Mouse (Mus musculus) MEL (cell line): ENCODE results near the gene Myt1l. TPM values are rescaled to one million over a fixed set of nuclear protein-coding genes. Genes with fewer than 3 reads are reported as not detected.
A peak's percentile ranks its signal among the peaks of the same experiment; 100 is the strongest.

ENCODE experiments used
- DNase-seq: peaks from one replicate; pipeline ENCODE4 v3.0.0; 2011; ENCODE audit warnings: low read depth, low spot score
- H3K27ac ChIP-seq: 2 replicates; pipeline ENCODE4 v1.5.1; 2012; ENCODE audit warnings: low read depth, mild to moderate bottlenecking, control low read depth, low read length, moderate library complexity; ENCODE audit not compliant: control insufficient read depth
- H3K27me3 ChIP-seq, 2 experiments: fragments of 150-350 bp in 1 of 2; sonication (generic) in 1 of 2; 2 replicates each; pipeline ENCODE4 v1.6.1; 2012; ENCODE audit warnings: low read length in 2 of 2, mild to moderate bottlenecking in 2 of 2, improper control_type of control experiment in 1 of 2, moderate library complexity in 1 of 2; ENCODE audit not compliant: insufficient read depth in 2 of 2, control insufficient read depth in 1 of 2
- H3K36me3 ChIP-seq, 2 experiments: 2 replicates each; pipeline ENCODE4 v1.6.1; 2012 to 2014; ENCODE audit warnings: low read length in 2 of 2, improper control_type of control experiment in 1 of 2, inconsistent platforms in 1 of 2, mild to moderate bottlenecking in 1 of 2; ENCODE audit not compliant: insufficient read depth in 2 of 2, control insufficient read depth in 1 of 2
- H3K4me1 ChIP-seq, 2 experiments: fragments of 150-350 bp in 1 of 2; sonication (generic) in 1 of 2; 2 replicates each; pipeline ENCODE4 v1.6.1; 2012; ENCODE audit warnings: low read length in 2 of 2, improper control_type of control experiment in 1 of 2, mild to moderate bottlenecking in 1 of 2; ENCODE audit not compliant: insufficient read depth in 2 of 2, control insufficient read depth in 1 of 2
- H3K4me3 ChIP-seq, 2 experiments: fragments of 150-350 bp in 1 of 2; sonication (generic) in 1 of 2; 2 replicates each; pipeline ENCODE4 v1.5.1; 2012; ENCODE audit warnings: low read depth in 2 of 2, low read length in 2 of 2, mild to moderate bottlenecking in 2 of 2, moderate library complexity in 2 of 2, control low read depth in 1 of 2, improper control_type of control experiment in 1 of 2; ENCODE audit not compliant: control insufficient read depth in 1 of 2, insufficient read depth in 1 of 2
- H3K79me2 ChIP-seq: 2 replicates; pipeline ENCODE4 v1.6.1; 2012; ENCODE audit warnings: mild to moderate bottlenecking, low read length, moderate library complexity; ENCODE audit not compliant: control insufficient read depth, poor library complexity, insufficient read depth
- H3K9ac ChIP-seq: 2 replicates; pipeline ENCODE4 v1.6.1; 2012; ENCODE audit warnings: low read depth, mild to moderate bottlenecking, control low read depth, low read length, moderate library complexity; ENCODE audit not compliant: control insufficient read depth, poor library complexity, severe bottlenecking
- H3K9me3 ChIP-seq: fragments of 150-350 bp; sonication (generic); replicated peaks from 2 replicates; pipeline ENCODE4 v1.6.1; 2012; ENCODE audit warnings: mild to moderate bottlenecking, low read length, improper control_type of control experiment, moderate library complexity; ENCODE audit not compliant: insufficient read depth
- CHD2 ChIP-seq: IDR thresholded peaks from 2 replicates; pipeline ENCODE4 v1.6.1; 2011; ENCODE audit warnings: low read length, improper control_type of control experiment
- CTCF ChIP-seq, 3 experiments: IDR thresholded peaks in 2 of 3; conservative IDR thresholded peaks in 1 of 3; 2 replicates each; pipeline ENCODE4 v1.5.1; 2011 to 2012; ENCODE audit warnings: low read length in 3 of 3, low read depth in 2 of 3, mild to moderate bottlenecking in 2 of 3, improper control_type of control experiment in 1 of 3, inconsistent platforms in 1 of 3, mixed read lengths in 1 of 3, moderate library complexity in 1 of 3; ENCODE audit not compliant: control insufficient read depth in 1 of 3, insufficient read depth in 1 of 3, poor library complexity in 1 of 3, severe bottlenecking in 1 of 3
- ELF1 ChIP-seq: IDR thresholded peaks from 2 replicates; pipeline ENCODE4 v1.6.1; 2014; ENCODE audit warnings: low read depth, mild to moderate bottlenecking, inconsistent platforms, low read length, improper control_type of control experiment, moderate library complexity
- GABPA ChIP-seq: IDR thresholded peaks from 2 replicates; pipeline ENCODE4 v1.6.1; 2012; ENCODE audit warnings: low read depth, mild to moderate bottlenecking, inconsistent platforms, low read length, improper control_type of control experiment, moderate library complexity
- MAX ChIP-seq: IDR thresholded peaks from 2 replicates; pipeline ENCODE4 v1.6.1; 2011; ENCODE audit warnings: low read length, improper control_type of control experiment
- MYC ChIP-seq: IDR thresholded peaks from 2 replicates; pipeline ENCODE4 v1.6.1; 2011; ENCODE audit warnings: low read depth, mild to moderate bottlenecking, low read length, improper control_type of control experiment, moderate library complexity
- POLR2A ChIP-seq, 2 experiments: IDR thresholded peaks; 2 replicates each; pipeline ENCODE4 v1.6.1; 2011 to 2012; ENCODE audit warnings: low read length in 2 of 2, mild to moderate bottlenecking in 2 of 2, control low read depth in 1 of 2, improper control_type of control experiment in 1 of 2, low read depth in 1 of 2, moderate library complexity in 1 of 2; ENCODE audit not compliant: control insufficient read depth in 1 of 2, insufficient read depth in 1 of 2, poor library complexity in 1 of 2
- UBTF ChIP-seq: IDR thresholded peaks from 2 replicates; pipeline ENCODE4 v1.6.1; 2012; ENCODE audit warnings: low read depth, mild to moderate bottlenecking, inconsistent platforms, low read length, improper control_type of control experiment, moderate library complexity, borderline replicate concordance; ENCODE audit not compliant: insufficient read depth
- USF2 ChIP-seq, 2 experiments: IDR thresholded peaks; 2 replicates each; pipeline ENCODE4 v1.6.1; 2011 to 2012; ENCODE audit warnings: improper control_type of control experiment in 2 of 2, low read length in 2 of 2, borderline replicate concordance in 1 of 2, inconsistent platforms in 1 of 2, low read depth in 1 of 2, mild to moderate bottlenecking in 1 of 2; ENCODE audit not compliant: insufficient read depth in 1 of 2
- ZC3H11A ChIP-seq: IDR thresholded peaks from 2 replicates; pipeline ENCODE4 v1.6.1; 2012; ENCODE audit warnings: low read depth, mild to moderate bottlenecking, inconsistent platforms, low read length, improper control_type of control experiment
- polyA plus RNA-seq, 2 experiments: library from polyadenylated mRNA; stranded (reverse) in 1 of 2; unstranded in 1 of 2; fragments of >175 nt in 1 of 2; fragments of >200 nt in 1 of 2; gene quantifications; 2 replicates each; pipeline versions ENCODE4 v1.2.1 to v1.2.4; 2012; ENCODE audit warnings: low replicate concordance in 2 of 2, low read depth in 1 of 2; ENCODE audit not compliant: insufficient read length in 2 of 2, insufficient read depth in 1 of 2, missing spikeins in 1 of 2
- total RNA-seq: library from RNA; depleted of rRNA; stranded (reverse); fragments of 300-350 nt; gene quantifications from 2 replicates; pipeline ENCODE4 v1.2.3, GENCODE M21; 2012

The Myt1l gene
- total and polyA plus RNA-seq, 3 experiments = not detected

DNA sequence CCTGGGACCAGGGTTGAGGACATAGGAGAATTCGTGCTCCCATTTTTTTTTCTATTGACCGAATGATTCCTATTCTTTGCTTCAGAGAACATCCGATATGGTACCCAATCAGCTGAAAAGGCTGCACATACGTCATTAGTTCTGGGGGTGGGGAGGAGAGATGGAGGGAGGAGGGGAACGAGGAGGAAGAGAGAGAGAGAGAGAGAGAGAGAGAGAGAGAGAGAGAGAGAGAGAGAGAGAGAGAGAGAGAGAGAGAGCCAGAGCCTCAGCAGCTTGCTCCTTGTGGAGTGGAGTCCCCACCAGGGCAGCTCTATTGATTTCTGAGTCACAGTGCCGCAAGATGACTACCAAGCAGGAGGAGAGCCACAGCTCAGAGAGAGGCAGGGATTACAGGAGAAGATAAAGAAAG lies 1.9 kb upstream of the Myt1l start:
- H3K36me3 ChIP-seq = no peaks in the 10 kb centered on the region
- H3K9me3 ChIP-seq = no peaks in the 10 kb centered on the region
- H3K79me2 ChIP-seq = no peaks in the 10 kb centered on the region
- no peak overlapping the region for H3K27ac ChIP-seq
- no peaks in the 10 kb centered on the region for H3K4me1 ChIP-seq
- TF ChIP-seq CHD2 = no peak
- no peaks in the 10 kb centered on the region for H3K27me3 ChIP-seq
- H3K4me3 ChIP-seq = no peak overlapping the region
- H3K9ac ChIP-seq = no peak overlapping the region
- DNase-seq = no peak

- Histone ChIP-seq H3K4me3 (no peak overlapping the region), H3K9ac (no peak overlapping the region), H3K4me1 (no peaks in the 10 kb centered on the region), H3K79me2 (no peaks in the 10 kb centered on the region), H3K27ac (no peak overlapping the region)
- TF ChIP-seq UBTF = no peak
- TF ChIP-seq, all 39 proteins: peak for 0
- no peak for DNase-seq
- Histone ChIP-seq H3K9me3 (no peaks in the 10 kb centered on the region), H3K36me3 (no peaks in the 10 kb centered on the region), H3K27me3 (no peaks in the 10 kb centered on the region)
Measured at GRCm38 (mm10) chr12:29527048-29527761, 979 bp upstream of the Myt1l start.

DNA sequence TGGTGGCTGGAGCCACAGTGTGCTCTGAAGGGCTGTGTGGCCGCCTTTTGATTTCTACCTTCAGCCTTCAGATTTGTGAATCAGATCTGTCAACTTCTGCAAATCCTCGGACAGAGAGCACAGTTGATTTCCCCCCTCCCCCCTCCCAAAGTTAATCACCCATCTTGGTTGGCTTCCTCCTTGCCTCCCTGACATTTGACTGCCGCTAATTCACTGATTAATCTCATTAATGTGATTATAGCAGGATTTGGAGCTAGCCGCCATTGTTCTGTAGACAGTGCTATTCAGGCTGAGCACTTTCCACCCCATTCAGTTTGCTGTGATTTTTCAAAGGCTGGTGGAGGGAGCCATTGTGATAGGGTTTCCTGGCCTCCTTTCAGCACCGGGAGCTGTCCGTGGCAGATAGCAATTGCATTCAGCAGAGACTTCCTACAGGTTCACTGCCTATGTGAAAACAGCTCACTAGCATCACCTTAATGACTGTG lies 2.1 kb downstream of the Myt1l start:
- Histone ChIP-seq H3K27me3 (no peaks in the 10 kb centered on the region), H3K27ac (no peak overlapping the region), H3K4me3 (no peak overlapping the region), H3K9ac (no peak overlapping the region), H3K9me3 (no peaks in the 10 kb centered on the region), H3K79me2 (no peaks in the 10 kb centered on the region), H3K4me1 (no peaks in the 10 kb centered on the region), H3K36me3 (no peaks in the 10 kb centered on the region)
- DNase-seq = peak; percentile 11
- TF ChIP-seq CHD2 (no peak), ZC3H11A (no peak), USF2 (IDR thresholded peaks at IDR 0.05; ENCODE audit: borderline replicate concordance in 1 of 2, insufficient read depth in 1 of 2, low read depth in 1 of 2, low read length in 2 of 2) (no peak)

- H3K4me3 ChIP-seq = no peak overlapping the region
- no peak for DNase-seq
- H3K27me3 ChIP-seq = no peaks in the 10 kb centered on the region
- H3K9me3 ChIP-seq = no peaks in the 10 kb centered on the region
- no peak overlapping the region for H3K27ac ChIP-seq
- no peaks in the 10 kb centered on the region for H3K36me3 ChIP-seq
- TF ChIP-seq MYC (no peak), POLR2A (IDR thresholded peaks at IDR 0.05; ENCODE audit: control insufficient read depth in 1 of 2, insufficient read depth in 1 of 2, low read depth in 1 of 2, low read length in 2 of 2, poor library complexity in 1 of 2) (no peak), ELF1 (no peak), MAX (no peak), CHD2 (no peak), GABPA (no peak), CTCF (IDR thresholded peaks at IDR 0.05 in 2 of 3, conservative IDR thresholded peaks at IDR 0.05 in 1 of 3; ENCODE audit: control insufficient read depth in 1 of 3, insufficient read depth in 1 of 3, low read depth in 2 of 3, low read length in 3 of 3, poor library complexity in 1 of 3, severe bottlenecking in 1 of 3) (no peak)
- H3K4me1 ChIP-seq = no peaks in the 10 kb centered on the region
- no peak overlapping the region for H3K9ac ChIP-seq
- H3K79me2 ChIP-seq = no peaks in the 10 kb centered on the region
Measured at GRCm38 (mm10) chr12:29530823-29531222, 2.6 kb downstream of the Myt1l start.
